Mouse (Mus musculus) forebrain, embryonic 11.5 days (tissue): ENCODE measurements around the gene Tmem60. TPM values are rescaled to one million over a fixed set of nuclear protein-coding genes. Genes with fewer than 3 reads are reported as not detected.

Experiments used
- ATAC-seq: fragments of 200-750 bp; cut with Nextera tagmentation; replicated peaks from 2 replicates; pipeline ENCODE4 v1.8.0; 2017; ENCODE audit warnings: moderate TSS enrichment; ENCODE audit not compliant: low FRiP score
- DNase-seq: peaks from one replicate; pipeline ENCODE4 v3.0.0-alpha.2; 2017; ENCODE audit warnings: low spot score
- H3K27ac ChIP-seq: fragments of 300-500 bp; sonication (generic); 2 replicates; pipeline ENCODE4 v1.5.1; 2014; ENCODE audit warnings: low read depth, low read length
- H3K27me3 ChIP-seq: fragments of 300-500 bp; sonication (generic); 2 replicates; pipeline ENCODE4 v1.6.1; 2014; ENCODE audit warnings: mild to moderate bottlenecking, low read length, mixed read lengths; ENCODE audit not compliant: control insufficient read depth, insufficient read depth
- H3K36me3 ChIP-seq: fragments of 300-500 bp; sonication (generic); 2 replicates; pipeline ENCODE4 v1.6.1; 2014; ENCODE audit warnings: mild to moderate bottlenecking, low read length, moderate library complexity, mixed read lengths; ENCODE audit not compliant: control insufficient read depth, insufficient read depth
- H3K4me1 ChIP-seq: fragments of 300-500 bp; sonication (generic); replicated peaks from 2 replicates; pipeline ENCODE4 v1.6.1; 2014; ENCODE audit warnings: low read length, mixed read lengths; ENCODE audit not compliant: control insufficient read depth, insufficient read depth
- H3K4me2 ChIP-seq: fragments of 300-500 bp; sonication (generic); 2 replicates; pipeline ENCODE4 v1.6.1; 2014; ENCODE audit warnings: low read depth, mild to moderate bottlenecking, low read length, moderate library complexity, mixed read lengths; ENCODE audit not compliant: severe bottlenecking
- H3K4me3 ChIP-seq: fragments of 300-500 bp; sonication (generic); 2 replicates; pipeline ENCODE4 v1.5.1; 2014; ENCODE audit warnings: low read depth, low read length
- H3K9ac ChIP-seq: fragments of 300-500 bp; sonication (generic); 2 replicates; pipeline ENCODE4 v1.6.1; 2014; ENCODE audit warnings: low read length
- H3K9me3 ChIP-seq: fragments of 300-500 bp; sonication (generic); 2 replicates; pipeline ENCODE4 v1.6.1; 2016; ENCODE audit warnings: low read length, mixed read lengths; ENCODE audit not compliant: control insufficient read depth
- WGBS: fragments of 180-500 bp; shearing (Covaris S2); extraction: QIAGEN DNeasy Blood & Tissue Kit; methylation state at CpG from one replicate; pipeline ENCODE4 v1.1.7; 2014; 5-methylcytosine and 5-hydroxymethylcytosine counted together
- polyA plus RNA-seq: library from polyadenylated mRNA; unstranded; fragments of >200 nt; fragmentation: Nextera tagmentation; extraction: Ambion mirVana; gene quantifications from 2 replicates; pipeline ENCODE4 v1.2.1, GENCODE M21; 2014

The Tmem60 gene
- polyA plus RNA-seq, 1 experiment from 2014 or later = 57.7 TPM

GRCm38 (mm10) chr5:20924608-20925007 is 42.6 kb downstream of the Tmem60 start:
- H3K4me2 ChIP-seq = no peak overlapping the region
- H3K27ac ChIP-seq = no peak overlapping the region
- DNase-seq (no peak), ATAC-seq (no peak)
- WGBS = 82% methylated on average over 3 of the region's 3 CpGs
- H3K27me3 ChIP-seq = no peaks in the 10 kb centered on the region
- no peaks in the 10 kb centered on the region for H3K9me3 ChIP-seq
- no peak overlapping the region for H3K9ac ChIP-seq
- H3K4me3 ChIP-seq = no peak overlapping the region
- no peaks in the 10 kb centered on the region for H3K4me1 ChIP-seq
- no peaks in the 10 kb centered on the region for H3K36me3 ChIP-seq

- WGBS = 91% methylated on average over 3 of the region's 3 CpGs
- Histone ChIP-seq H3K9ac (no peak overlapping the region), H3K4me2 (no peak overlapping the region), H3K36me3 (no peaks in the 10 kb centered on the region), H3K4me3 (no peak overlapping the region), H3K4me1 (no peaks in the 10 kb centered on the region), H3K27me3 (no peaks in the 10 kb centered on the region), H3K27ac (no peak overlapping the region), H3K9me3 (no peaks in the 10 kb centered on the region)
- no peak for DNase-seq
- ATAC-seq = no peak
Observed at GRCm38 (mm10) chr5:20925451-20925850, 43.5 kb downstream of the Tmem60 start.

- H3K9ac ChIP-seq = no peak overlapping the region
- no peak for DNase-seq
- no peaks in the 10 kb centered on the region for H3K4me1 ChIP-seq
- no peak overlapping the region for H3K27ac ChIP-seq
- H3K4me2 ChIP-seq = no peak overlapping the region
- no peaks in the 10 kb centered on the region for H3K27me3 ChIP-seq
- 89% methylated on average over 6 of the region's 6 CpGs for WGBS
- H3K36me3 ChIP-seq = no peaks in the 10 kb centered on the region
- H3K9me3 ChIP-seq = no peaks in the 10 kb centered on the region
- H3K4me3 ChIP-seq = no peak overlapping the region
- ATAC-seq = no peak
Observed at GRCm38 (mm10) chr5:20929669-20930151, 47.7 kb downstream of the Tmem60 start.

DNA sequence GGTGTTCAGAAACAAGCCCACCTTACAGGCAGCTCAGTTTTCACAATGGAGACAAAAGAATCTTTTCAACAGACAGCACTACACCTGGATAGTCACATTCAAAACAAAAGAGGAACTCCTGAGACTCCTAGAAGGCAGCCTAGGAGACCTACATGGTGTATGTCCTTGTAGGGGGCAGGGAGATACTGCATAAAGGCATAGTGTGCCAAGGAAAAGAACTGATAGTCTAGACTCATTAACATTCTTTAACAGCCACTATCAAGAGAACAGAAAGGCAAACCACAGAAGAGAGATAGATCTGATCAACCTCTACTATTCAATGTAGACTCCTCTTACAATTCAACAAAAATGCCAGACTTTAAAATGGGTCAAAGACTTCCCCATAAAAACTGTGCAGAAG is 48.4 kb downstream of the Tmem60 start:
- Histone ChIP-seq H3K36me3 (no peaks in the 10 kb centered on the region), H3K27me3 (no peaks in the 10 kb centered on the region), H3K4me3 (no peak overlapping the region), H3K4me1 (no peaks in the 10 kb centered on the region), H3K9me3 (no peaks in the 10 kb centered on the region), H3K9ac (no peak overlapping the region), H3K4me2 (no peak overlapping the region), H3K27ac (no peak overlapping the region)
- DNase-seq = no peak
- no peak for ATAC-seq

- ATAC-seq = no peak
- Histone ChIP-seq H3K9me3 (no peaks in the 10 kb centered on the region), H3K4me2 (no peak overlapping the region), H3K9ac (no peak overlapping the region), H3K27me3 (no peaks in the 10 kb centered on the region), H3K4me3 (no peak overlapping the region), H3K4me1 (no peaks in the 10 kb centered on the region), H3K36me3 (no peaks in the 10 kb centered on the region), H3K27ac (no peak overlapping the region)
- WGBS = 94% methylated on average over 3 of the region's 3 CpGs
- DNase-seq = no peak
Observed at GRCm38 (mm10) chr5:20931300-20931699, 49.3 kb downstream of the Tmem60 start.

DNA sequence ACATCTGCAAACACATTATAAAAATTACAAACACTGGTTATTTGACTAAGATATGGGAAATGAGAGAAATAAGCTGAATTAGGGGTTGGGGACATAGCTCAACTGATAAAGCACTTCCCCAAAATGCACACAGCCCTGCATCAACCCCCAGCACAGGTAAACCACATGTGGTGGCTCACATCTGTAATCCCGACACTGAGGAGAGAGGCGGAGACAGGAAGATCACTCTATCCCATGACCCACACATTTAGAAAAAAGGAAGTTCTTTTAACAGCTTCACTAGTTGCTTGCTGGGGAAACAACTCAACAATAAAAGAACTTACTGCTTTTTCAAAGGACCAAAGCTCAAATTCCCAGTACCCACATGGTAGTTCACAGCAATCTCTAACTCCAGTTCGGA is 50.6 kb downstream of the Tmem60 start:
- 86% methylated on average over 3 of the region's 3 CpGs for whole genome bisulfite sequencing
- Histone ChIP-seq H3K9ac (no peak overlapping the region), H3K4me1 (no peaks in the 10 kb centered on the region), H3K36me3 (no peaks in the 10 kb centered on the region), H3K27ac (no peak overlapping the region), H3K4me3 (no peak overlapping the region), H3K9me3 (no peaks in the 10 kb centered on the region), H3K4me2 (no peak overlapping the region), H3K27me3 (no peaks in the 10 kb centered on the region)
- ATAC-seq (no peak), DNase-seq (no peak)

DNA sequence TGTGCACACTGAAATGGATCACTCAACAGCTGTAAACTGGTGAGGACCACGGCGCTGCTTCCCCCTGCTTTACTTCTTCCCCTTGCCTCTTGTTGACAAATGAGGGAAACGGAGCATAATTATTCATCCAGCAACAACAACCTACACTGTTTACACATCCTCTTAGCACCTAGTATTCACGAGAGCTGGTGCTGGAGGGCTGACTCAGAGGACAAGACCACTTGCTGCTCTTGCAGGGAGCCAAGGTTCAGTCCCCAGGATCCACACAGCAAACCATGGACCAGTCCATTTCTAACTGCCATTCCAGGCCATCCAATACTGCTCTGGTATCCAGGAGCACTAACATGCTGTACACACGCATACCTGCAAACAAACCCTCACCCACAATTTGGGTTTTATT is 53.9 kb downstream of the Tmem60 start:
- Histone ChIP-seq H3K27ac (no peak overlapping the region), H3K36me3 (no peaks in the 10 kb centered on the region), H3K4me1 (no peaks in the 10 kb centered on the region), H3K4me3 (no peak overlapping the region), H3K27me3 (no peaks in the 10 kb centered on the region), H3K9me3 (no peaks in the 10 kb centered on the region), H3K9ac (no peak overlapping the region), H3K4me2 (no peak overlapping the region)
- ATAC-seq = no peak
- no peak for DNase-seq
- WGBS = 89% methylated on average over 5 of the region's 5 CpGs

Other genes with a start within 250 kb of the Tmem60 start
- 25.2 and 25.5 TPM in 2 replicates for gene Phtf2, start 67 bp upstream of the Tmem60 start, polyA plus RNA-seq
- 7.2 and 8.3 TPM in 2 replicates for gene Rsbn1l, start 74.2 kb downstream of the Tmem60 start, polyA plus RNA-seq
- gene Ptpn12, start 173.7 kb downstream of the Tmem60 start, polyA plus RNA-seq = 24.8 and 26.1 TPM in 2 replicates